ENCODE assay signal across 9 mouse cellular contexts in the genomic region with DNA sequence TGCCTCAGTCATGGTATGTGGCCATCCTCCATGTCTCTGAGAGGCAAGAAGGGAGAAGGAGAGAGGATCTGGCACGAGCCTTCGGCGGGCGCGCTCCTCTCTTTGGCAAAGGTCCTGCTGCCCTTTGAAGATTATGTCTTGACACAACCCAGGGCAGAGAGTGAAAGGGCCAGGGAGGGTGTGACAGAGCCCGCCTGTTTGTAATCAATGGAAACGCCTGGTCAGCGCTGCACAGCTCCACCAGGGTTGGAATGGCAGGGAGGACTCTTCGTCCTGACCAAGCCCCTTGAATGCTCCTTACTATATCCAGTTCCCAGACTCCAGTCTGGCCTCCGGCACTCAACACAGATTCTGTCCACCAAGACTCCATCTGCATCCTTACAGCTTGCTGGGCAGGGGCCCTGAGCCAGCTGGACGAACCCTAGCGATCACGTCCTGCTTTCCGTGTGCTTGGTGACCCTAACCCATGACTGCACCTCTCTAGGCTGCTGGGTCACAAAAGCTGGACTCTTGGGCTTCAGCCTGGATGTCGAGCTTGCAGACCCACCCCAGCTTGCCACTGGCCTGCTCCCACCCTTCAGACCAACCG. TPM values are rescaled to one million over a fixed set of nuclear protein-coding genes. Genes with fewer than 3 reads are reported as not detected.
DNase-seq lines count a peak whose midpoint lies in the region; ATAC-seq and TF ChIP-seq lines count a peak whose summit lies in the region.
"Had no signal": no experiment of that assay in that cellular context is flagged by ENCODE, and none has a peak within 500 bp of the region (broad histone marks: within the 10 kb centered on the region; RNA-seq: fewer than 3 reads in every experiment).

No protein-coding gene starts in this region.

- no peak overlapping the region for H3K4me3 ChIP-seq in cerebellum, adult 2 months (replicated peaks; ENCODE audit: insufficient read depth, low read depth, low read length)
- no peak overlapping the region for H3K4me3 ChIP-seq in thymus, adult 2 months (ENCODE audit: control insufficient read depth, insufficient read depth, low read length)

- no peaks in the 10 kb centered on the region for H3K36me3 ChIP-seq in thymus, adult 2 months (ENCODE audit: control insufficient read depth, insufficient read depth, low read length)

- no peak for ATAC-seq in erythroid progenitor cell, adult 5-6 weeks (replicated peaks; ENCODE audit: low FRiP score, poor library complexity, severe bottlenecking)

- 33% methylated on average over 16 of the region's 16 CpGs for WGBS in cerebellum, adult 2 months
- WGBS in thymus, adult 2 months, result 96% methylated on average over 16 of the region's 16 CpGs

- TF ChIP-seq CTCF in cerebellum, adult 2 months (IDR thresholded peaks at IDR 0.05; ENCODE audit: borderline replicate concordance, insufficient read depth, low read depth, low read length), result no peak
- TF ChIP-seq CTCF in thymus, adult 2 months (IDR thresholded peaks at IDR 0.05; ENCODE audit: borderline replicate concordance, control insufficient read depth, extremely low read depth, insufficient read depth, low read length, poor library complexity), result no peak

- no peaks in the 10 kb centered on the region for H3K27me3 ChIP-seq in cerebellum, adult 2 months (ENCODE audit: control insufficient read depth, insufficient read depth, low read length)
- H3K27me3 ChIP-seq in thymus, adult 2 months (ENCODE audit: control insufficient read depth, insufficient read depth, low read length), result no peaks in the 10 kb centered on the region

- H3K27ac ChIP-seq in cerebellum, adult 2 months (ENCODE audit: insufficient read depth, low read length), result no peak overlapping the region
- no peak overlapping the region for H3K27ac ChIP-seq in thymus, adult 2 months (ENCODE audit: control insufficient read depth, insufficient read depth, low read length)

- peak; percentile 57 to 59 for DNase-seq in cerebellum, postnatal 14 days
- DNase-seq in cerebellum, adult 2 months, result no peak
- DNase-seq in retina, postnatal 1 day, result peak; percentile 35
- DNase-seq in retina, embryonic 14.5 days (ENCODE audit: low spot score), result no peak
- DNase-seq in lung, postnatal 14 days, result peak; percentile 19
- DNase-seq in layer of hippocampus, adult 8-10 months (ENCODE audit: low spot score in 2 of 2), result no peak
- DNase-seq in thymus, adult 2 months, result no peak
- DNase-seq: thymus, postnatal 36 days had no signal

- no peak for TF ChIP-seq POLR2A in cerebellum, adult 2 months (IDR thresholded peaks at IDR 0.05; ENCODE audit: borderline replicate concordance, insufficient read depth, low read length)
- no peak for TF ChIP-seq POLR2A in thymus, adult 2 months (IDR thresholded peaks at IDR 0.05; ENCODE audit: control insufficient read depth, extremely low read depth, insufficient read depth, low read length, poor library complexity)

- H3K4me1 ChIP-seq in cerebellum, adult 2 months (ENCODE audit: control insufficient read depth, insufficient read depth, low read length), result peaks cover 21% of the 10 kb centered on the region
- peaks cover 14% of the 10 kb centered on the region for H3K4me1 ChIP-seq in thymus, adult 2 months (replicated peaks; ENCODE audit: control insufficient read depth, insufficient read depth, low read length)

RNA-seq across cellular contexts. Expression of gene Pgf, which starts 2.4 kb away (rescaled TPM):
- polyA plus RNA-seq in cerebellum, adult 2 months (2012; rRNA removed), result 5.1 and 6.1 TPM in 2 replicates
- total RNA-seq in erythroid progenitor cell, adult 5-6 weeks (2015; ENCODE audit: low replicate concordance), result not detected in 2 replicates
- 0.39 TPM in 1 of 2 replicates, not detected in the other for total RNA-seq in erythroid progenitor cell, adult 5-6 weeks (2017; ENCODE audit: low replicate concordance)
- 1 to 10 TPM; 4.2 to 6.6 (median 6.1) TPM for total RNA-seq in layer of hippocampus, adult 8-10 months (2022)
- 1.3 and 2.1 TPM in 2 replicates for polyA plus RNA-seq in thymus, adult 2 months (2012; rRNA removed)

RNA-seq across cellular contexts. Expression of gene Rps6kl1, which starts 24.1 kb away (rescaled TPM):
- 35.2 and 36.5 TPM in 2 replicates for polyA plus RNA-seq in cerebellum, adult 2 months (2012; rRNA removed)
- not detected in 2 replicates for total RNA-seq in erythroid progenitor cell, adult 5-6 weeks (2015; ENCODE audit: low replicate concordance)
- total RNA-seq in erythroid progenitor cell, adult 5-6 weeks (2017; ENCODE audit: low replicate concordance), result not detected in 2 replicates
- total RNA-seq in layer of hippocampus, adult 8-10 months (2022), result 10 to 100 TPM; 35.8 to 43.4 (median 39.8) TPM
- polyA plus RNA-seq in thymus, adult 2 months (2012; rRNA removed), result 3.7 and 11.4 TPM in 2 replicates

RNA-seq across cellular contexts. Expression of gene Eif2b2, which starts 44.1 kb away (rescaled TPM):
- polyA plus RNA-seq in cerebellum, adult 2 months (2012; rRNA removed), result 105 and 109 TPM in 2 replicates
- total RNA-seq in erythroid progenitor cell, adult 5-6 weeks (2015; ENCODE audit: low replicate concordance), result 10.9 and 12.3 TPM in 2 replicates
- total RNA-seq in erythroid progenitor cell, adult 5-6 weeks (2017; ENCODE audit: low replicate concordance), result 30.0 and 48.4 TPM in 2 replicates
- 10 to 100 TPM; 52.0 to 70.8 (median 60.7) TPM for total RNA-seq in layer of hippocampus, adult 8-10 months (2022)
- polyA plus RNA-seq in thymus, adult 2 months (2012; rRNA removed), result 191 and 250 TPM in 2 replicates

Comparison
In these comparisons a context has a peak if more than half of its experiments do, and no peak if none do; other contexts are left out.
1. DNase-seq: peak in cerebellum, postnatal 14 days (2 of 2), retina, postnatal 1 day (single experiment) and lung, postnatal 14 days (single experiment); none in cerebellum, adult 2 months (0 of 2), retina, embryonic 14.5 days (single experiment), layer of hippocampus, adult 8-10 months (0 of 2) and thymus, adult 2 months (single experiment).
2. RNA of gene Rps6kl1, which starts 24.1 kb away (total RNA-seq): 35.8 to 43.4 TPM in layer of hippocampus, adult 8-10 months; not detected in erythroid progenitor cell, adult 5-6 weeks; every median in the first group is over 10 times any median in the second.